Mouse (Mus musculus) limb, embryonic 13.5 days (tissue): ENCODE data around the gene Mvb12b. TPM values are rescaled to one million over a fixed set of nuclear protein-coding genes. Genes with fewer than 3 reads are reported as not detected.

Source experiments
- ATAC-seq: fragments of 200-750 bp; cut with Nextera tagmentation; 2 replicates; pipeline ENCODE4 v1.8.0; 2017; ENCODE audit warnings: low read depth, moderate number of reproducible peaks, moderate TSS enrichment; ENCODE audit not compliant: low FRiP score
- H3K27ac ChIP-seq: fragments of 300-500 bp; sonication (generic); 2 replicates; pipeline ENCODE4 v1.5.1; 2015; ENCODE audit warnings: inconsistent platforms, mild to moderate bottlenecking, moderate library complexity
- H3K27me3 ChIP-seq: fragments of 300-500 bp; sonication (generic); 2 replicates; pipeline ENCODE4 v1.6.1; 2015; ENCODE audit warnings: mild to moderate bottlenecking, inconsistent platforms
- H3K36me3 ChIP-seq: fragments of 300-500 bp; sonication (generic); 2 replicates; pipeline ENCODE4 v1.6.1; 2015; ENCODE audit warnings: inconsistent platforms, mild to moderate bottlenecking, moderate library complexity
- H3K4me1 ChIP-seq: fragments of 300-500 bp; sonication (generic); 2 replicates; pipeline ENCODE4 v1.6.1; 2015; ENCODE audit warnings: inconsistent platforms
- H3K4me2 ChIP-seq: fragments of 300-500 bp; sonication (generic); replicated peaks from 2 replicates; pipeline ENCODE4 v1.6.1; 2015; ENCODE audit warnings: inconsistent platforms, mild to moderate bottlenecking, moderate library complexity
- H3K4me3 ChIP-seq: fragments of 300-500 bp; sonication (generic); 2 replicates; pipeline ENCODE4 v1.5.1; 2015; ENCODE audit warnings: moderate library complexity, mild to moderate bottlenecking, inconsistent platforms
- H3K9ac ChIP-seq: fragments of 300-500 bp; sonication (generic); 2 replicates; pipeline ENCODE4 v1.6.1; 2015; ENCODE audit warnings: mild to moderate bottlenecking, inconsistent platforms
- H3K9me3 ChIP-seq: fragments of 300-500 bp; sonication (generic); 2 replicates; pipeline ENCODE4 v1.6.1; 2016; ENCODE audit warnings: inconsistent platforms
- WGBS: fragments of 180-500 bp; shearing (Covaris S2); methylation state at CpG from one replicate; pipeline ENCODE4 v1.1.7; 2015; 5-methylcytosine and 5-hydroxymethylcytosine counted together
- polyA plus RNA-seq: library from polyadenylated mRNA; unstranded; fragments of >200 nt; fragmentation: Nextera tagmentation; extraction: Ambion mirVana; gene quantifications from 2 replicates; pipeline ENCODE4 v1.2.1, GENCODE M21; 2015

Gene Mvb12b
- polyA plus RNA-seq, 1 experiment from 2014 or later = 22.6 TPM

- no peak overlapping the region for H3K9ac ChIP-seq
- ATAC-seq = no peak
- H3K27ac ChIP-seq = no peak overlapping the region
- H3K4me1 ChIP-seq = peaks cover 13% of the 10 kb centered on the region
- H3K9me3 ChIP-seq = peaks cover 17% of the 10 kb centered on the region
- no peak overlapping the region for H3K4me2 ChIP-seq
- H3K36me3 ChIP-seq = no peaks in the 10 kb centered on the region
- 66% methylated on average over 3 of the region's 3 CpGs for WGBS
- H3K4me3 ChIP-seq = no peak overlapping the region
- peaks cover 15% of the 10 kb centered on the region for H3K27me3 ChIP-seq
Observed at GRCm38 (mm10) chr2:33696428-33696827, 191.3 kb downstream of the Mvb12b start.

GRCm38 (mm10) chr2:33693931-33694330, 193.8 kb downstream of the Mvb12b start:
- Histone ChIP-seq H3K27ac (no peak overlapping the region), H3K4me1 (peaks cover 4% of the 10 kb centered on the region), H3K4me3 (no peak overlapping the region), H3K27me3 (peaks cover 9% of the 10 kb centered on the region), H3K36me3 (no peaks in the 10 kb centered on the region), H3K9ac (no peak overlapping the region), H3K4me2 (no peak overlapping the region), H3K9me3 (peaks cover 15% of the 10 kb centered on the region)
- no peak for ATAC-seq
- 73% methylated on average over 3 of the region's 3 CpGs for WGBS

DNA sequence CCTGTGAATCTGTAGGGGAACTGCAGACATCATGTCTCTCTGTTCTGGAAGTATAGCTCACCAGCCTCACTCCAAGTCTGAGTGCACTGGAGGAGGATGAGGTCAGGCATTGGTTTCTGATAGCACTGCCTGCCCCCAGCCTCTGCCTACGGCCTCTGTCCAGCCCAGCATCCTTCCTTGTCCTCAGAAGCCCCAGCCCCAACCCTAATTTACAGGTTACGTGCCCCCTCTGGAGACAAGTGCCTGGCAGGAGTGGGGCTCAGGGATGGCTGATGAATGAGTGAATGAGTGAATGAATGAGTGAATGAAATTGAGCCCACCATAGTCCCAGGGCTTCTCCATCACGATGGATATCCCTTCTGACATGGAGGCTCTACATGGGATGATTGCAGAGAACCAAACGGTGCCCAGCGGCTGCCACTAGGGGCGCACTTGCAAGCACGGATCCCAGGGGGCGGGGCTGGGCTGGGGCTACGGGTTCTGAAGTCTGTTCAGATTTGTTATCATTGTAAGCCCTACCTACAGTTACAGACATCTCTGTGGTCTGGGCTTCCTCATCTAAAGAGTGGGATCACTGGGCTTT, 197.8 kb downstream of the Mvb12b start:
- Histone ChIP-seq H3K9me3 (peaks cover 5% of the 10 kb centered on the region; the same call in 1 of the 2 replicates), H3K27ac (no peak overlapping the region), H3K27me3 (peaks cover 11% of the 10 kb centered on the region), H3K9ac (no peak overlapping the region), H3K4me3 (no peak overlapping the region), H3K4me2 (no peak overlapping the region), H3K4me1 (peaks cover 7% of the 10 kb centered on the region), H3K36me3 (no peaks in the 10 kb centered on the region)
- WGBS = 32% methylated on average over 9 of the region's 9 CpGs
- ATAC-seq = no peak

DNA sequence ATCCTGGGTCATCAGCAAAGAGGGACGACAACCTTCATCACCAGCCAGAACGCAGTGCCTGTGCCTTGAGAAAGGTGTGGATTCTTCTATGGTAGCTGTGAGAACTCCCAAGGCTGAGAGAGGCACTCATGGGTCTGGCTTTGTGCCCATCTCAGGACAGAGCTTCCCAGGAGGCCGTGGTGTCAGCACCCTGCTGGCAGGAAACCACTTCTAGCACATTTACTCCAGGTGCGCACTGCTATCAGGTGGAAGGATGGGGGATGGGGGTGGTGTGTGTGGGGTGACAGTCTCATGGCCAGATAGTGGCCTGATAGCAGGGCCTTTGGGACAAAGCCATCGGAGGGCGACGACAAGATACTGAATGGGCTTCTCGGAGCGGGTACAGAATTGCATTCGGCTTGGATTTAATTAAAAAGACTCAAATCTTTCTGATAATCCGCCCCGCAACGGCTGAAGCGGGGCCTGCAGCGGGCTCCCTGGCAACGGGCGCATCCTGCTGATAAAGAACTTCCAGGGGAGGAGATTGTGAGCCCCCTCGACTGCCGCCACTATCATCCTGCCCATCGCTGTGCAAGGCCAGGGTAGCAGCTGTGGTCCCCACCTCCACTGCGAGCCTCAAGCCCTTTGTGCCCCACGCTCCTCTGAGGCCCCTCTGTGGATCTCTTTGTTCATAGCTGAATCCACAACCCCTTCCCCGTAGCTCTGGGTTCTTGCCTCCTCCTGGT, 198.4 kb downstream of the Mvb12b start:
- no peaks in the 10 kb centered on the region for H3K36me3 ChIP-seq
- peaks cover 11% of the 10 kb centered on the region for H3K27me3 ChIP-seq
- peaks cover 7% of the 10 kb centered on the region for H3K4me1 ChIP-seq
- H3K9ac ChIP-seq = no peak overlapping the region
- no peak overlapping the region for H3K4me3 ChIP-seq
- WGBS = 67% methylated on average over 23 of the region's 23 CpGs
- H3K27ac ChIP-seq = no peak overlapping the region
- no peak for ATAC-seq
- H3K4me2 ChIP-seq = no peak overlapping the region
- peaks cover 5% of the 10 kb centered on the region; the same call in 1 of the 2 replicates for H3K9me3 ChIP-seq

GRCm38 (mm10) chr2:33683594-33683993, 204.2 kb downstream of the Mvb12b start:
- Histone ChIP-seq H3K27ac (no peak overlapping the region), H3K9ac (no peak overlapping the region), H3K4me2 (no peak overlapping the region), H3K36me3 (no peaks in the 10 kb centered on the region), H3K4me1 (peaks cover 7% of the 10 kb centered on the region; the same call in 1 of the 2 replicates), H3K4me3 (no peak overlapping the region), H3K27me3 (0 out of 2 replicates have a peak, but pooled peaks cover 3% of the 10 kb centered on the region), H3K9me3 (peaks cover 5% of the 10 kb centered on the region; the same call in 1 of the 2 replicates)
- no peak for ATAC-seq
- 52% methylated on average over 4 of the region's 4 CpGs for WGBS

GRCm38 (mm10) chr2:33683095-33683494, 204.7 kb downstream of the Mvb12b start:
- no peaks in the 10 kb centered on the region for H3K36me3 ChIP-seq
- peaks cover 5% of the 10 kb centered on the region; the same call in 1 of the 2 replicates for H3K9me3 ChIP-seq
- 11% methylated on average over 6 of the region's 6 CpGs for WGBS
- H3K4me3 ChIP-seq = no peak overlapping the region
- peaks cover 7% of the 10 kb centered on the region; the same call in 1 of the 2 replicates for H3K4me1 ChIP-seq
- H3K9ac ChIP-seq = no peak overlapping the region
- H3K4me2 ChIP-seq = no peak overlapping the region
- 0 out of 2 replicates have a peak, but pooled peaks cover 3% of the 10 kb centered on the region for H3K27me3 ChIP-seq
- no peak for ATAC-seq
- H3K27ac ChIP-seq = no peak overlapping the region

GRCm38 (mm10) chr2:33682219-33682618, 205.5 kb downstream of the Mvb12b start:
- ATAC-seq = no peak
- H3K36me3 ChIP-seq = no peaks in the 10 kb centered on the region
- no peak overlapping the region for H3K9ac ChIP-seq
- H3K27me3 ChIP-seq = 0 out of 2 replicates have a peak, but pooled peaks cover 3% of the 10 kb centered on the region
- 4% methylated on average over 4 of the region's 4 CpGs for WGBS
- H3K27ac ChIP-seq = no peak overlapping the region
- peaks cover 7% of the 10 kb centered on the region; the same call in 1 of the 2 replicates for H3K4me1 ChIP-seq
- H3K9me3 ChIP-seq = peaks cover 2% of the 10 kb centered on the region; the same call in 1 of the 2 replicates
- no peak overlapping the region for H3K4me3 ChIP-seq
- no peak overlapping the region for H3K4me2 ChIP-seq

Other genes with a start within 250 kb of the Mvb12b start
- 7.3 and 7.7 TPM in 2 replicates for gene Lmx1b, start 247.4 kb downstream of the Mvb12b start, polyA plus RNA-seq